In the genomic region with DNA sequence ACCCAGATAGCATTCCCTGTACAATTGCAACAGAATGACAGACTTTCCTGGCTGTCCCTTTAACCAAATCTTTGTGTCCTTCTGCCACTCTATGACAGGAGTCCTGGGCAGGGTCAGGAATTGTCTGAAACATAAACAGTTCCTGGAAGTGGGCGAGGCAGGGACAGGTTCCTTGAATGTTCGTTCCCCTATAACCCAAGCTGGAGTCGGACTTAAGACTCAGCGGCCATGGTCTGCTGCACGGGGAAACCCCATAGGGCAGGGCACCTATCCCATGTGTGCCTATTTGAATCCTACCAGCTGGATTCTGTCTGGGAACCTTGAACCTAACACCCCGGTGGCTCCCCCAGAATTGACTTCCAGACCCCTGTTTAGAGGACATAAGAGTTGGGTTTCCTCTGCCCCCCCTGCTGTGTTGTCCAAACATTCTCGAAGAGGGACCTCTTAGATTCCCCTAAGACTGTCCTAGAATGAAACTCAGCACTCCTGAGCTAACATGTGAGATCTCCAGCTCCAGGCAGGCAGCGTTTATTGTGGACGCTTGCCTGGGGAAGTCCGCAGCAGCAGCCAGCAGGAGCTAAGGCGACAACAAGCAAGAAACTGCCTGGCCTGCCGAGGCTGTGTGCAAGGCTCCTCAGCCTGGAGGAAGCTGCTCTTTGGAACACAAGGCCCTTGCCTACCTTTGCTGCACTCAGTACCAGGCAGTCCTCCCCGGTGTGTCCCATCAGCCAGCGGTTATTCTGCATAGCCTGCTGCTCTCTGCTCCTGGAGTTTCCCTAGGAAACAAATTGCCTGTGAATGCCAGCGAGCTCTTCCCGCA, we compare ENCODE assay signal across 9 mouse cellular contexts. TPM values are rescaled to one million over a fixed set of nuclear protein-coding genes. Genes with fewer than 3 reads are reported as not detected.
DNase-seq lines count a peak whose midpoint lies in the region; ATAC-seq and TF ChIP-seq lines count a peak whose summit lies in the region.
"Had no signal": no experiment of that assay in that cellular context is flagged by ENCODE, and none has a peak within 500 bp of the region (broad histone marks: within the 10 kb centered on the region; RNA-seq: fewer than 3 reads in every experiment).

No protein-coding gene starts in this region.

- H3K27ac ChIP-seq in kidney, embryonic 15.5 days, result peak overlapping the region; percentile 89
- peak overlapping the region; percentile 44 for H3K27ac ChIP-seq in midbrain, embryonic 12.5 days (replicated peaks)
- no peak overlapping the region for H3K27ac ChIP-seq in liver, postnatal 0 days (ENCODE audit: low read depth)

- TF ChIP-seq CTCF in brain, embryonic 14.5 days (IDR thresholded peaks at IDR 0.05; ENCODE audit: borderline replicate concordance, extremely low read depth, insufficient read depth, insufficient read length), result no peak
- TF ChIP-seq CTCF in liver, postnatal 0 days (IDR thresholded peaks at IDR 0.05; ENCODE audit: low read depth), result no peak

- WGBS in kidney, embryonic 15.5 days, result 7% methylated on average over 16 of the region's 16 CpGs
- 9% methylated on average over 16 of the region's 16 CpGs for WGBS in midbrain, embryonic 12.5 days
- WGBS in liver, postnatal 0 days (ENCODE audit: insufficient replicate concordance), result 23% methylated on average over 16 of the region's 16 CpGs

- peaks cover 55% of the 10 kb centered on the region for H3K4me1 ChIP-seq in kidney, embryonic 15.5 days
- peaks cover 41% of the 10 kb centered on the region for H3K4me1 ChIP-seq in midbrain, embryonic 12.5 days
- H3K4me1 ChIP-seq in liver, postnatal 0 days (ENCODE audit: insufficient read depth), result no peaks in the 10 kb centered on the region

- H3K27me3 ChIP-seq in kidney, embryonic 15.5 days, result no peaks in the 10 kb centered on the region
- peaks cover 36% of the 10 kb centered on the region for H3K27me3 ChIP-seq in midbrain, embryonic 12.5 days
- 0 out of 2 replicates have a peak, but pooled peaks cover 2% of the 10 kb centered on the region for H3K27me3 ChIP-seq in liver, postnatal 0 days (ENCODE audit: insufficient read depth, low read length)
- H3K27me3 ChIP-seq: Patski had no signal

- ATAC-seq in kidney, embryonic 15.5 days (replicated peaks; ENCODE audit: low FRiP score), result peak; percentile 72
- ATAC-seq in midbrain, embryonic 12.5 days (ENCODE audit: low FRiP score, low read depth), result no peak
- ATAC-seq in liver, postnatal 0 days, result no peak
- ATAC-seq: Patski had no signal

- TF ChIP-seq EP300 in liver, postnatal 0 days (IDR thresholded peaks at IDR 0.05; ENCODE audit: low read depth), result no peak

- peak overlapping the region; percentile 33 for H3K4me3 ChIP-seq in kidney, embryonic 15.5 days (replicated peaks)
- H3K4me3 ChIP-seq in midbrain, embryonic 12.5 days, result no peak overlapping the region
- no peak overlapping the region for H3K4me3 ChIP-seq in liver, postnatal 0 days (ENCODE audit: low read depth, low read length)

- H3K4me2 ChIP-seq in kidney, embryonic 15.5 days, result peak overlapping the region; percentile 60
- H3K4me2 ChIP-seq in midbrain, embryonic 12.5 days (replicated peaks), result peak overlapping the region; percentile 16; the same call in 1 of the 2 replicates
- H3K4me2 ChIP-seq in liver, postnatal 0 days (ENCODE audit: low read depth, low read length), result no peak overlapping the region

- peak; percentile 55 for DNase-seq in brain, embryonic 14.5 days (ENCODE audit: low read depth)
- DNase-seq in heart, adult 8-10 months (ENCODE audit: low spot score), result peak; percentile 34
- no peak for DNase-seq in urinary bladder, adult 2 months (ENCODE audit: low spot score)
- DNase-seq in left cerebral cortex, adult 8-10 months (ENCODE audit: low spot score in 2 of 2), result no peak
- no peak for DNase-seq in ovary, postnatal 10 days (ENCODE audit: low spot score)
- DNase-seq in liver, postnatal 0 days, result no peak

- H3K36me3 ChIP-seq in kidney, embryonic 15.5 days, result peaks cover 13% of the 10 kb centered on the region
- peaks cover 15% of the 10 kb centered on the region for H3K36me3 ChIP-seq in midbrain, embryonic 12.5 days
- no peaks in the 10 kb centered on the region for H3K36me3 ChIP-seq in liver, postnatal 0 days (replicated peaks; ENCODE audit: insufficient read depth, low read length)

- H3K9ac ChIP-seq in kidney, embryonic 15.5 days, result peak overlapping the region; percentile 18; the same call in 1 of the 2 replicates
- H3K9ac ChIP-seq in midbrain, embryonic 12.5 days (replicated peaks), result no peak overlapping the region; the same call in 1 of the 2 replicates
- no peak overlapping the region for H3K9ac ChIP-seq in liver, postnatal 0 days (replicated peaks)

- peaks cover 5% of the 10 kb centered on the region; the same call in 1 of the 2 replicates for H3K9me3 ChIP-seq in kidney, embryonic 15.5 days (replicated peaks)
- no peaks in the 10 kb centered on the region for H3K9me3 ChIP-seq in midbrain, embryonic 12.5 days
- no peaks in the 10 kb centered on the region for H3K9me3 ChIP-seq in liver, postnatal 0 days (ENCODE audit: low read length)

- TF ChIP-seq POLR2A in brain, embryonic 14.5 days (IDR thresholded peaks at IDR 0.05; ENCODE audit: borderline replicate concordance, extremely low read depth, insufficient read depth, insufficient read length, poor library complexity, severe bottlenecking), result no peak

RNA-seq across cellular contexts. Expression of gene Pde9a, which starts 48.2 kb away (rescaled TPM):
- polyA plus RNA-seq in brain, embryonic 14.5 days (2012; rRNA removed), result 60.9 and 112 TPM in 2 replicates
- 1 to 10 TPM; 3.1 to 5.5 (median 4.2) TPM for total RNA-seq in heart, adult 8-10 months (2022)
- 27.6 and 34.9 TPM in 2 replicates for polyA plus RNA-seq in kidney, embryonic 15.5 days (2015; fragmentation: Nextera tagmentation; extraction: Ambion mirVana)
- 30.3 and 32.4 TPM in 2 replicates for polyA plus RNA-seq in midbrain, embryonic 12.5 days (2016; fragmentation: Nextera tagmentation; extraction: Ambion mirVana)
- polyA plus RNA-seq in urinary bladder, adult 2 months (2012; rRNA removed), result 33.1 and 35.0 TPM in 2 replicates
- 10 to 100 TPM; 20.1 to 29.5 (median 22.2) TPM for total RNA-seq in left cerebral cortex, adult 8-10 months (2022)
- 5.7 and 7.6 TPM in 2 replicates for polyA plus RNA-seq in liver, postnatal 0 days (2015; fragmentation: Nextera tagmentation; extraction: Ambion mirVana)
- polyA plus RNA-seq: Patski had no signal

Comparison
In these comparisons a context has a peak if more than half of its experiments do, and no peak if none do; other contexts are left out.
1. DNase-seq: peak in brain, embryonic 14.5 days (single experiment) and heart, adult 8-10 months (single experiment); none in urinary bladder, adult 2 months (single experiment), left cerebral cortex, adult 8-10 months (0 of 2), ovary, postnatal 10 days (single experiment) and liver, postnatal 0 days (single experiment).